Mouse (Mus musculus): Measurements from ENCODE around the gene Upk1a. TPM values are rescaled to one million over a fixed set of nuclear protein-coding genes. Genes with fewer than 3 reads are reported as not detected.

The Upk1a gene
- polyA plus RNA-seq, 1 experiment from 2014 or later, result 0.85 TPM

GRCm38 (mm10) chr7:30563117-30563905 lies 49.3 kb downstream of the Upk1a start, which contains the start of the genes U2af1l4, Gm49396 and Psenen:
TSS of gene U2af1l4 (plus strand) at chr7:30563301.
TSS of gene Gm49396 (plus strand) at chr7:30563344.
TSS of gene Psenen (minus strand) at chr7:30563627.
- peak within 1 kb of the TSS; percentile 92 for H3K27ac ChIP-seq (replicated peaks)
- H3K4me2 ChIP-seq (replicated peaks), result peak within 1 kb of the TSS; percentile 77
- peaks cover 29% of the 10 kb centered on the region for H3K4me1 ChIP-seq
- peak within 1 kb of the TSS; percentile 81 for H3K9ac ChIP-seq (replicated peaks)
- peak within 1 kb of the TSS; percentile 76 for H3K4me3 ChIP-seq
- no peaks in the 10 kb centered on the region for H3K9me3 ChIP-seq
- H3K36me3 ChIP-seq, result peaks cover 28% of the 10 kb centered on the region
- under 1% methylated on average over 45 of the region's 45 CpGs for WGBS
- ATAC-seq (ENCODE audit: low FRiP score, low read depth), result peak; percentile 85
- H3K27me3 ChIP-seq, result no peaks in the 10 kb centered on the region

- peak; percentile 5; the same call in 1 of the 2 replicates for ATAC-seq (ENCODE audit: low FRiP score, low read depth)
- peak overlapping the region; percentile 71 for H3K9ac ChIP-seq (replicated peaks)
- H3K27me3 ChIP-seq, result no peaks in the 10 kb centered on the region
- no peaks in the 10 kb centered on the region for H3K9me3 ChIP-seq
- peaks cover 23% of the 10 kb centered on the region for H3K36me3 ChIP-seq
- H3K4me2 ChIP-seq (replicated peaks), result peak overlapping the region; percentile 77
- WGBS, result 3% methylated on average over 27 of the region's 27 CpGs
- peaks cover 34% of the 10 kb centered on the region for H3K4me1 ChIP-seq
- peak overlapping the region; percentile 92 for H3K27ac ChIP-seq (replicated peaks)
- peak overlapping the region; percentile 76 for H3K4me3 ChIP-seq
Observed at GRCm38 (mm10) chr7:30562526-30563116, 50.0 kb downstream of the Upk1a start.

- H3K4me1 ChIP-seq, result peaks cover 34% of the 10 kb centered on the region
- WGBS, result 78% methylated on average over 2 of the region's 2 CpGs
- H3K27ac ChIP-seq (replicated peaks), result no peak overlapping the region
- H3K9me3 ChIP-seq, result no peaks in the 10 kb centered on the region
- peaks cover 22% of the 10 kb centered on the region for H3K36me3 ChIP-seq
- no peak overlapping the region for H3K4me3 ChIP-seq
- H3K9ac ChIP-seq (replicated peaks), result no peak overlapping the region
- no peak for ATAC-seq (ENCODE audit: low FRiP score, low read depth)
- H3K27me3 ChIP-seq, result no peaks in the 10 kb centered on the region
- H3K4me2 ChIP-seq (replicated peaks), result no peak overlapping the region
Observed at GRCm38 (mm10) chr7:30560296-30560695, 52.4 kb downstream of the Upk1a start.

- H3K4me2 ChIP-seq (replicated peaks), result peak within 1 kb of the TSS; percentile 97
- peak within 1 kb of the TSS; percentile 76 for H3K9ac ChIP-seq (replicated peaks)
- H3K9me3 ChIP-seq, result no peaks in the 10 kb centered on the region
- under 1% methylated on average over 20 of the region's 20 CpGs for WGBS
- peak within 1 kb of the TSS; percentile 64 for H3K4me3 ChIP-seq
- peak within 1 kb of the TSS; percentile 35; the same call in 1 of the 2 replicates for H3K27ac ChIP-seq (replicated peaks)
- H3K27me3 ChIP-seq, result no peaks in the 10 kb centered on the region
- H3K36me3 ChIP-seq, result peaks cover 30% of the 10 kb centered on the region
- ATAC-seq (ENCODE audit: low FRiP score, low read depth), result peak; percentile 84
- peaks cover 34% of the 10 kb centered on the region for H3K4me1 ChIP-seq
Observed at GRCm38 (mm10) chr7:30559443-30559954, 53.1 kb downstream of the Upk1a start, which contains the start of gene Lin37. TSS of gene Lin37 (minus strand) at chr7:30559838.

GRCm38 (mm10) chr7:30558656-30559442 lies 53.8 kb downstream of the Upk1a start:
- H3K4me1 ChIP-seq, result peaks cover 28% of the 10 kb centered on the region
- ATAC-seq (ENCODE audit: low FRiP score, low read depth), result 0 out of 2 replicates have a peak, but pooled peaks have one; percentile 0
- peaks cover 6% of the 10 kb centered on the region; the same call in 1 of the 2 replicates for H3K27me3 ChIP-seq
- peak overlapping the region; percentile 97 for H3K4me2 ChIP-seq (replicated peaks)
- H3K27ac ChIP-seq (replicated peaks), result peak overlapping the region; percentile 35; the same call in 1 of the 2 replicates
- no peaks in the 10 kb centered on the region for H3K9me3 ChIP-seq
- WGBS, result 12% methylated on average over 12 of the region's 12 CpGs
- peak overlapping the region; percentile 76 for H3K9ac ChIP-seq (replicated peaks)
- peaks cover 34% of the 10 kb centered on the region for H3K36me3 ChIP-seq
- peak overlapping the region; percentile 64 for H3K4me3 ChIP-seq

GRCm38 (mm10) chr7:30557901-30558514 lies 54.6 kb downstream of the Upk1a start:
- Histone ChIP-seq H3K27me3 (peaks cover 10% of the 10 kb centered on the region; the same call in 1 of the 2 replicates), H3K9me3 (no peaks in the 10 kb centered on the region), H3K27ac (replicated peaks) (no peak overlapping the region), H3K4me1 (peaks cover 32% of the 10 kb centered on the region), H3K4me3 (0 out of 2 replicates have a peak overlapping the region, but pooled peaks have one; percentile 64), H3K4me2 (replicated peaks) (peak overlapping the region; percentile 97), H3K36me3 (peaks cover 34% of the 10 kb centered on the region), H3K9ac (replicated peaks) (no peak overlapping the region)
- 87% methylated on average over 13 of the region's 13 CpGs for WGBS
- ATAC-seq (ENCODE audit: low FRiP score, low read depth), result no peak

- H3K27ac ChIP-seq (replicated peaks), result no peak overlapping the region
- no peaks in the 10 kb centered on the region for H3K9me3 ChIP-seq
- no peak overlapping the region for H3K4me2 ChIP-seq (replicated peaks)
- no peak overlapping the region for H3K9ac ChIP-seq (replicated peaks)
- peaks cover 32% of the 10 kb centered on the region for H3K4me1 ChIP-seq
- 93% methylated on average over 18 of the region's 18 CpGs for WGBS
- ATAC-seq (ENCODE audit: low FRiP score, low read depth), result no peak
- H3K27me3 ChIP-seq, result peaks cover 10% of the 10 kb centered on the region; the same call in 1 of the 2 replicates
- peaks cover 34% of the 10 kb centered on the region for H3K36me3 ChIP-seq
- H3K4me3 ChIP-seq, result no peak overlapping the region
Observed at GRCm38 (mm10) chr7:30556894-30557536, 55.6 kb downstream of the Upk1a start.

- Histone ChIP-seq H3K9me3 (no peaks in the 10 kb centered on the region), H3K27me3 (peaks cover 10% of the 10 kb centered on the region; the same call in 1 of the 2 replicates), H3K27ac (replicated peaks) (no peak overlapping the region), H3K36me3 (peaks cover 37% of the 10 kb centered on the region), H3K4me1 (peaks cover 28% of the 10 kb centered on the region), H3K9ac (replicated peaks) (no peak overlapping the region; the same call in 1 of the 2 replicates), H3K4me3 (peak overlapping the region; percentile 70), H3K4me2 (replicated peaks) (peak overlapping the region; percentile 89)
- 88% methylated on average over 22 of the region's 22 CpGs for WGBS
- ATAC-seq (ENCODE audit: low FRiP score, low read depth), result no peak
Observed at GRCm38 (mm10) chr7:30553810-30554584, 58.6 kb downstream of the Upk1a start.

All from midbrain, embryonic 12.5 days (tissue).